Mouse (Mus musculus) layer of hippocampus, postnatal 36 days (tissue): ENCODE results near the gene Timmdc1. TPM values are rescaled to one million over a fixed set of nuclear protein-coding genes. Genes with fewer than 3 reads are reported as not detected.
A peak's percentile ranks its signal among the peaks of the same experiment; 100 is the strongest.
"Not testable (repeated sequence)": the region's sequence is repeated elsewhere in the genome, so short reads cannot be mapped to it uniquely, and the experiment has no call there.

Experiments used
- DNase-seq, 2 experiments: peaks; one replicate each; pipeline ENCODE4 v3.0.0; 2022
- total RNA-seq, 2 experiments: library from RNA; stranded (reverse); gene quantifications; 2 replicates each; pipeline ENCODE4 v1.2.3; 2021

Gene Timmdc1
- total RNA-seq, 2 experiments from 2014 or later = 30.8 to 35.8 TPM

DNA sequence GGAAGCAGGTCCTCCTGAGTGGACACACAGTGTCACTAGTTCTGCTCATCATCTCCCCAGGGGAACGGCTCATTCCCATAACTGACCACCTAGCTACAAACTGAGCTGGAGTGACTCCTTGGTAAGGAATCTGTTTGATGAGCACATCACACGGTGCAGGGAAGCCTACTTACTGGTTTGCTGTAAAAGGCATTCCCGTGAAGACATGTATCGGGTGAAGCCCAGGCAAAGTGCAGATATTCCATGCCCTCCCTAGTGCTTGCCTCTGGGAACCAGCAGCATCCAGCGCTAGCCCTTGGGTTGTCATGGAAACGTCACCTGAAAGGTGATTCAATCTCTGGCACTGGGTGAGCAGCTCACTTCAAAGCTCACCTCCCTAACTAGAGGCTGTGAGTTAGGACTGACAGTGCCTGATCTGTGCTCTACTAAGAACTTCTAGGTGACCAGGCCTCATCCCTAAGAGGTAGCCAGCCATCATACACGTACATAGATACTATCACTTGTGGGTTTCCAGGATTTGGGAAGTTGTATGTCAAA lies 25.8 kb downstream of the Timmdc1 start:
- no peak for DNase-seq

DNA sequence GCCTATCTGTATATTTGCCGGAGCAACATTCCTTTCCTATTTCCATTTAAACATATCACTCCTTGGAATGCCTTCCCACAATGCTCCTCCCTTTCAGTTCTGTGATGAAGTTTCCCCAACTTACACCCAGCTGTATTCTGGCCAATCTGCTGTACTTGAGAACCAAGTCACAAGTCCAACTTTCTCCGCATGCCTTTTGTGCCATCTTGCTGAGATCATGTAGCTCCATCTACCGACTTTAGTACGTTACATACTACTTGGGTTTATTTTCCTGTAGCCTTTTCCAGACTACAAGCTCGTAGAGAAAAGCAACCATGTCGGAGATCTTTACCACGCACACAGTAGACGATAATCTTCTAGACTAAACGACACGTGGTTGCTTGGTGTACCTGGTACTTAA lies 28.6 kb downstream of the Timmdc1 start:
- no peak for DNase-seq

DNA sequence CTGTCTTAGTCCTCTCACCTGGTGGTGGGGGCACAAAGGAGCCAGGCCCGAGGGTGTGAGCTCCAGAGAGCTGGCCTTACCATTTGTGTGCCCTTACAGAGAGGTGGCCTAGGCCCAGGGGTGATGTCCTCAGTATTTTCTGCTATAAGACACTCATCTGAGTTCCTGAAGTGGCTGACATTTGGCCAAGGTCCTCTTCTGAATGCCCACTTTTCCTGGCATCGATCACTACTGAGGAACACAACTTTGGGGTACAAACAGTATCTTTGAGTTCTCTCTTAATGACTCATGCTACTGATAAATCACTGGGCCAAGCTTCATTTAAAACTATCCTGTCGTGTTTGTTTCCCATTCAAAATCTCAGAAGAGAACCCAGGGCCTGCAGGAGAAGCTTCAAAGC lies 29.9 kb downstream of the Timmdc1 start:
- DNase-seq = no peak

DNA sequence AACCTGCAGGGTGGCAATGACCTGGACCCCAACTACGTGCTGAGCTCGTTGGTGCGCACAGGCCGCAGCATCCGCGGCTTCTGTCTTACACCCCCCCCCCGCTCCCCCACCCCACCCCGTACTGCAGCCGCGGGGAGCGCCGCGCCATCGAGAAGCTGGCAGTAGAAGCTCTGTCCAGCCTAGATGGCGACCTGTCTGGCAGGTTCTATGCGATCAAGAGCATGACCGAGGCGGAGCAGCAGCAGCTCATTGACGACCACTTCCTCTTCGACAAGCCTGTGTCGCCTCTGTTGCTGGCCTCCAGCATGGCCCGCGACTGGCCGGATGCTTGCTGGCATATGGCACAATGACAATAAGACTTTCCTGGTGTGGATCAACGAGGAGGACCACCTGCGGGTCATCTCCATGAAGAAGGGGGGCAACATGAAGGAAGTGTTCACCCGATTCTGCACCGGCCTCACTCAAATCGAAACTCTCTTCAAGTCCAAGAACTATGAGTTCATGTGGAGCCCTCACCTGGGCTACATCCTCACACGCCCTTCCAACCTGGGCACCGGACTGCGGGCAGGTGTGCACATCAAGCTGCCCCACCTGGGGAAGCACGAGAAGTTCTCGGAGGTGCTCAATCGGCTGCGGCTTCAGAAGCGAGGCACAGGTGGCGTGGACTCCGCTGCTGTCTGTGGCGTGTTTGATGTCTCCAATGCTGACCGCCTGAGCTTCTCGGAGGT lies 38.7 kb downstream of the Timmdc1 start:
- no peak for DNase-seq

DNA sequence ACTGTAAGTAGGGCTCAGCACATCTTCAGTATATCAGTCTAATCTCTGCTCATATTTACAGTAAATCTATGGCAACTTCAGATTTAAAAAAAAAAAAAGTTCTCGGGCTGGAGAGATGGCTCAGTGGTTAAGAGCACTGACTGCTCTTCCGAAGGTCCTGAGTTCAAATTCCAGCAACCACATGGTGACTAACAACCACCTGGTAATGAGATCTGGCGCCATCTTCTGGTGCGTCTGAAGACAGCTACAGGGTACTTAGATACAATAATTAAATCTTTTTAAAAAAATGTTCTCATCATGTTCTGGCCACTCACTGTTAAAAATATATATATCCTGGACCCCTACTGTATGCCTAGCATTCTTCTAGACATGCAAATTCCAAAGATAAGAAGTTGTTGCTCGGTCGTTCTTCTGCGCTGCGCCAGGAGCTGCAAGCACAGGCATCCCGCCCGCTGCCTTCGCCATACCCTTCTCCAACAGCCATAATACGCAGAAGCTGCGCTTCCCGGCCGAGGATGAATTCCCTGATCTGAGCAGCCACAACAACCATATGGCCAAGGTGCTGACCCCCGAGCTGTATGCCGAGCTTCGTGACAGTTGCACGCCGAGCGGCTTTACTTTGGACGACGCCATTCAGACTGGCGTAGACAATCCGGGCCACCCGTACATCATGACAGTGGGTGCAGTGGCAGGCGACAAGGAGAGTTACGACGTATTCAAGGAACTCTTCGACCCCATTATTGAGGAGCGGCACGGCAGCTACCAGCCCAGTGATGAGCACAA lies 39.5 kb downstream of the Timmdc1 start:
- DNase-seq = no peak

DNA sequence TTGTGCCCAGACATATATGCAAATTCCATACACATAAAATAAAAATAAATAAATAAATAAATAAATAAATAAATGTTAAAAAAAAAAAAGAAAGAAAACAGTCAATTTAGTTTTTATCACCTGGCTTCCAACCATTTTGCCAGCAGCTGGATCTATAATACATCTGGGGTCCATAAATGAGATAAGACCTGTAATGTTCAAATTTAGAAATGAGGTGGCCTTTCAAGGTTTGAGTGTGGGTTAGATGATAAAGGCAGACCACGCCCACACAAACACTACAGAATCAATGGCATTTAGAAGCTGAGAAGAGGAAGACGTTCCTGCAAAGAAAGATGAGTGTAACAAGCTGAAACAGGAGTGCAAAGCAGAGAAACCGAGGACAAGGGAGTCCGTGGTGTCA lies 41.1 kb downstream of the Timmdc1 start:
- DNase-seq = no peak

DNA sequence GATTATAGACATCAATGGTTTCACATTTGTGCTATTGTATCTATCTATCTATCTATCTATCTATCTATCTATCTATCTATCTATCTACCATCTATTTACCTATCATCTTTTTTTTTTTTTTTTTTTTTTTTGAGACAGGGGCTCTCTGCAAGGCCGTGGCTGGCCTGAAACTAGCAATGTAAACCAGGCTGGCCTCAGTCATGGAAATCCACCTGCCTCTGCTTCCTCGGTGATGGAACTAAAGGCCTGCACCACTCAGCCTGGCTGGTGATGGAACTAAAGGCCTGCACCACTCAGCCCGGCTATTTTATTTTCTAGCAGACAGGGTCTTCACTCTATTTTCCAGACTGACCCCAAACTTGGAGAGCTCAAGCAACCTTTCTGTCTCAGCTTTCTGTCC lies 44.2 kb downstream of the Timmdc1 start:
- DNase-seq = no peak

DNA sequence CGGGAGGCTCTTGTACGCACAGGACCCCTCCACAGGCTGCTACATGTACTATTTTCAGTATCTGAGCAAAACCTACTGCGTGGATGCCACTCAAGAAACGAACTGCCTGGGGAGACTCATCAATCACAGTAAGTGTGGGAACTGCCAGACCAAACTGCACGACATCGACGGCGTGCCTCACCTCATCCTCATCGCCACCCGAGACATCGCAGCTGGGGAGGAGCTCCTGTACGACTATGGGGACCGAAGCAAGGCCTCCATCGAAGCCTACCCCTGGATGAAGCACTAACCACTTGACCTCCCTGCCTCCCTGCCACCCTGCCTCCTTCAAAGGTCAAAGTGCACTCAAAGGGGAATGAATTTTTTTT lies 45.2 kb downstream of the Timmdc1 start:
- not testable (repeated sequence) for DNase-seq

DNA sequence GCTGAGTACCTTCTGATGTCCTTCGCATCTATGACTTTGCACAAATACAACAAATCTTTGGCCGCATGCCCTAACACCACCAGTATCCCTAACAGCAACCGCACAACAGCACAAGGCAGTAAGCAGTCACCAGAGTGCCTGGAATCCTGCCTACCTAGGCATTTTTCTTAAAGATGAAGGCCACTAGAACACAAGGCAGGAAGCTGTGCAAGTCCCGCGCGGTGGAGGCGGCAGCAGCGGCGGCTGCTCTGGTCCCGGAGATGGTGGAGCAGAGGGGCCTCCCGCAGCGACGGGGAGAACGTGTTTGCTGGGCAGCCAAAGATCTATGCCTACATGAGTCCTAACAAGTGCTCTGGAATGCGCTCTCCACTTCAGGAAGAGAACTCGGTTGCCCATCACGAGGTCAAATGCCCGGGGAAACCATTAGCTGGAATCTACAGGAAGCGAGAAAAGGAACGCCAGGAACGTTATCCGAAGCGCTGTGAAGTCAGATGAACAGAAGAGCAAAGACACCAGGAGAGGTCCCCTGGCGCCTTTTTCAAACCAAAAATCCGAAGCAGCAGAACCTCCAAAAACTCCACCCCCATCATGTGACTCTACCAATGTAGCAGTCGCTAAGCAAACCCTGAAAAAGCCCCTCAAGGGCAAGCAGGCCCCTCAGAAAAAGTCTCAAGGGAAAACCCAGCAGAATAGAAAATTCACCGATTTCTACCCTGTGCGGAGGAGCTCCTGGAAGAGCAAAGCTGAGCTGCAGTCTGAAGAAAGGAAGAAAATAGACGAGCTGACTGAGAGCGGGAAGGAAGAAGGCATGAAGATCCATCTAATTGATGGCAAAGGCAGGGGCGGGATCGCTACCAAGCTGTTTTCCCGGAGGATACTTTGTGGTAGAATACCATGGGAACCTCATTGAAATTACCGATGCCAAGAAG lies 45.9 kb downstream of the Timmdc1 start:
- DNase-seq = peak; percentile 18 to 36

DNA sequence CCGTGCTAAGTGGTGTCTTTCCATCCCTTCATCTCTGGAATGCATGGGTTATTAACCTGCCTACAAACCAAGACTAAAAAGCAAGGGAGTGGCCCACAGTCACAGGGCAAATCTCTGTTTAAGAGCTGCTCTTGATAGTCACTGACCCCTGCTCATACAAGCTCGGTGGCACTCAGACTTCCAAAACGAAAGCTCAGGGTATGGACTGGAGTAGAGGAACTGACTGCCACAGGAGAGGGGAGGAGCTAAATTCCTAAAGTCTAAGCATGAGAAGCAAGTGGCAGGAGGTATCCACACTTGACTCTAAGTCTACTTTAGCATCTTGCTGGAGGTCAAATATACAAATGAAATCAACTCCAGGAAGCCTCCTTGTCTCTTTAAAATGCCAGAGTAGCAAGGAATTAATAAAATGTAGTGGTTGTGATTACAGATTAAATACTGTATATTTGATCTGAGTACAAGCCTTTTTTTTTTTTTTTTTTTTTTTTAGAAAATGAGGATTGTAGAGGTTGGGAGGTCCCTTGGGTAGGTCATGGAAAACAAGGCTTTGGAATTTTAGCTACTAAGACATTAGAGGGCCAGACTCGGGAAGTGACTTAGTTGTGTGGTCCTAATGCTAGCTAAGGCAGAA lies 46.7 kb downstream of the Timmdc1 start:
- no peak for DNase-seq

DNA sequence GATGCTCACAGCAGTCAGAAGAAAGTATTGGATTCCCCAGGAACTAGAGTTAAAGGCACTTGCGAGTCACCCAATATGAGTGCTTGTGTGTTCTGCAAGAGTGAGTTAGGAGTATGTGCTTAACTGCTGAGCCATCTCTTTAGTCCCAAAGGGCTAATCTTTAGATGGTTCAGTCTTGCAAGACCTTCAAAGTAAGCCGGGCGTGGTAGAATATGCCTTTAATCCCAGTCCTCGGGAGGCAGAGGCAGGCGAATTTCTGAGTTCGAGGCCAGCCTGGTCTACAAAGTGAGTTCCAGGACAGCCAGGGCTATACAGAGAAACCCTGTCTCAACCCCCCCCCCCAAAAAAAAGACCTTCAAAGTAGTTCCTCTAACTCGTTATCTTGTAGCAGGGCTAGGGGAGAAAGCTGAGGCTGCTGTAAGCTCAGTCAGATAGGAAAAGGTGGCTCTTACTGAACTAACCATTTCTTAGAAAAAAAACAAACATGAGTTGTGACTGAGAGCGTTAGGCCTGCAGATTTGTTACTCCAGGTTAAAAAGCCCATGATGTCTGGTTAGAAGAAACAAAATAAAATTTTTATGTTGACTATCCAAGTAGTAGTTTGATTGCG lies 47.7 kb downstream of the Timmdc1 start:
- DNase-seq = no peak

DNA sequence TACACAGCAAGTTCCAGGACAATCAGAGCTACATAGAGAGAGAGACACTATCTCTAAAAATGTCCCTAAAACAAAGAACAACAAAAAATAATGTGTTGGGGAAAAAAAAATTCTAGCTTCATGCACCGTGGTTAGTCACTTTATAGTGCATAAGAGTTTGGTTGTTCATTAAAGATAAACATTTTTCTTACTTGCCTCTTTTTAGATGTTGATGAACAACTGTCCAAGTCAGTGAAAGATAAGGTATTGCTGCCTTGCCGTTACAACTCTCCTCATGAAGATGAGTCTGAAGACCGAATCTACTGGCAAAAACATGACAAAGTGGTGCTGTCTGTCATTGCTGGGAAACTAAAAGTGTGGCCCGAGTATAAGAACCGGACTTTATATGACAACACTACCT lies 48.8 kb downstream of the Timmdc1 start:
- DNase-seq = no peak

DNA sequence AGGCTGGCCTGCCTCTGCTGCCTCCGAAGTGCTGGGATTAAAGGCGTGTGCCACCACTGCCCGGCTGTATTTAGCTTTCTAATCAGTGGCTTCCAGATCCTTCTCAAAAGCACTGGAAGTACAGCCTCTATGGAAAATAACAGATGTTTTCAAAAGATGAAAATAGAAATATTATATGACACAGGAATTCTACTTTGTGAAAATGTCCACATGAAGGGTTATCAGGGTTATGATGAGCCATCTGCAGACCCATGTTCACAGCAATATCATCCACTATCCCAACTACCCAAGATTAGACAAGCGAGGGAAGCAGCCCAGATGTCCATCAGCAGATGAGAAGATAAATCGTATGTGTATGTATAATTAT lies 50.0 kb downstream of the Timmdc1 start:
- DNase-seq = no peak

DNA sequence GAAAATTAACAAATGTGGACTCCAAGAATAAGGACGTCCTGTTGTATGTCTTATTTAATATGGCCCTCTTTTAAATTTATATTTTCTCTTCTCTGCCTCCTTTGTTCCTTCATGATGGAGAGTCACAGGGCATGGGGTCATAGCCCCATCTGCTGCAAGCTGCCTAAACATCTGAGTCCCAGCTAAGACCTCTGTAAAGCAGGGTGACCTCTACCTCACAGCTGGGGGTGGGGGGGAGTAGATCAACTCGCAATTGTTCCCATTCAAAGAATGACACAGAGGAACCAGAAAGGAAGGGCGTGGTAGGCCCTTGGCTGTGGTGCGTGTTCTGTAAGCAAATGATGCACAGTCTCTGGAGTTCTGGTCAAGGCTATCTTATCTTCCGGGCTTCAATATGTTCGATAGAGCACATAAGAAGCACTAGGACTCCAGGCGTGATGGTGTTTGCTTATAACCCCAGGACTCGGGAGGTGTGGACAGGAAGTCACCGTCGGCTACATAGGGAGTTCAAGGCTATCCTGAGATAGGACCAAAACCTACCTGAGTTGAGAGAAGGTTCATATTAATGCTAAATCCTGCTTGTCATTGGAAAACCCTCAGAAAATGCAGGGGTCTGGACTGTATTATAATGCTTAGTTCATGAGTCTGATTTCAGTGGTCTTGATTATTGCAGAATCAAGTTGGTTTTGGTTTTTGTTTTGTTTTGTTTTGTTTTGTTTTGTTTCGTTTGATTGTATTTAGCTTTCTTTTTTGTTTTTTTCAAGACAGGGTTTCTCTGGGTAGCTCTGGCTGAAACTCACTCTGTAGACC lies 50.6 kb downstream of the Timmdc1 start:
- DNase-seq = no peak

DNA sequence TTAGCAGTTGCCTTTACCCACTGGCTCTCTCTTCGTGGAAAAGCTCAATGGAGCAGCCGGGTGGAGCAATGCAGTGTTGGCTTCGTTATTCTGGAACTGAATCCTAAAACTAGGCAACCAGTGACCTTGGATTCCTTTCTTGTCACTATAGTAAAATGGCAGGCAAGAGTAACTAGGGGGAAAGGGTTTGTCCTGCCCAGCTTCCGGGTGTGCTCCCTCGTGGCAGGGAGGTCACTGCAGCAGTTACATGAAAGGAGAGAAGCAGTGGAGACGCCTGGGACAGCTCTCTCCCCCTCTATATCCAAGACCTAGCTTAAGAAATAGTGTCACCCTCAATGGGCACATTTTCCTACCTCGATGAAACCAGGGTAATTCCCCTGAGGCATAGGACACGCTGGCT lies 53.0 kb downstream of the Timmdc1 start:
- DNase-seq = no peak

DNA sequence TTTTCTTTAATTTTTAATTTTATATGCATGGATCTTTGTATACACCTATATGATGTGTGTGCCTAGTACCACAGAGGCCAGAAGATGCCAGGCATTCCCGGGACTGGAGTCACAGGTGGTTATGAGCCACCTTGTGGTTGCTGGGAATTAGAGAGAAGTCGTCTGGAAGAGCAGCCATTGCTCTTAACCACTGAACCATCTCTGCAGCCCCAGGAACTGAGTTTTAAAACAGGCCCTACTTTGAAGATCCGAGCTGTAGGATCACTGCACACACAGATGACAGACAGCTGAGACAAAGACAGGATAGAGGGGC lies 53.8 kb downstream of the Timmdc1 start:
- no peak for DNase-seq

DNA sequence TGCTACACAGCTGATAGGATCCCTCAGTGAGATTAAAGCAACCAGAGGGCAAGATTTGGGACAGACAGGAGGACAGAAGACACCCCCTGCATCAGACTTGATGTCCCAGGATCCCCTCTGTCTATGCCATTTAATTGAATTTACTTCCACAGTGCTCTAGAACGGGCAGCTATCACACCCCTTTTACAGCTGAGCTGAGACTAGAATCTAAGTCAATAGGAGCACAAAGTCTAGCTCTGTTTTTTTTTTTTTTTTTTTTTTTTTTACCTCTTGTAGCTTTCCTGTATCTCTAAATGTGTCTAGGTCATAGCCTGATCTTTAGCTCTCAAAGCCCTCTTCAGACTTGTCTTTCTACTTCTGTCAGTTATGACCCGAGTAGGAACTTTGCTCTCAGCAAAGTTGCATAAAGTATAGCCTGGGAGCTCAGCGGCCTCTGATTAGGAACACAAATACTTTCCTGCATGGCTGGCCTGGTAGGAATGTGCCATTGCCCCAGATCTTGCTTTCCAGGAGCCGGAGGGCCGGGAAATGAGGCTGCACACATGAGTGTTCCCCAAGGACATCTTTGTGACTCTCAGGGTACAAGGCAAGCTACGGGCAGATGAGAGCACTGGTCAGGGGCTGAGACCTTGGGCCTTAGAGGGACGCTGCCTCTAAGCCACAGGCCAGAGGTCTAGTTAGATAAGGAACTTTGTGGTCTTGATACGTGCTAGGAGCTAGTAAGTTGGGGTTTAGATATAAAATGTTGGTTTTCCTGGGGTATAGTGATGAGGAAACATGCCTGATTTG lies 54.4 kb downstream of the Timmdc1 start:
- DNase-seq = no peak

DNA sequence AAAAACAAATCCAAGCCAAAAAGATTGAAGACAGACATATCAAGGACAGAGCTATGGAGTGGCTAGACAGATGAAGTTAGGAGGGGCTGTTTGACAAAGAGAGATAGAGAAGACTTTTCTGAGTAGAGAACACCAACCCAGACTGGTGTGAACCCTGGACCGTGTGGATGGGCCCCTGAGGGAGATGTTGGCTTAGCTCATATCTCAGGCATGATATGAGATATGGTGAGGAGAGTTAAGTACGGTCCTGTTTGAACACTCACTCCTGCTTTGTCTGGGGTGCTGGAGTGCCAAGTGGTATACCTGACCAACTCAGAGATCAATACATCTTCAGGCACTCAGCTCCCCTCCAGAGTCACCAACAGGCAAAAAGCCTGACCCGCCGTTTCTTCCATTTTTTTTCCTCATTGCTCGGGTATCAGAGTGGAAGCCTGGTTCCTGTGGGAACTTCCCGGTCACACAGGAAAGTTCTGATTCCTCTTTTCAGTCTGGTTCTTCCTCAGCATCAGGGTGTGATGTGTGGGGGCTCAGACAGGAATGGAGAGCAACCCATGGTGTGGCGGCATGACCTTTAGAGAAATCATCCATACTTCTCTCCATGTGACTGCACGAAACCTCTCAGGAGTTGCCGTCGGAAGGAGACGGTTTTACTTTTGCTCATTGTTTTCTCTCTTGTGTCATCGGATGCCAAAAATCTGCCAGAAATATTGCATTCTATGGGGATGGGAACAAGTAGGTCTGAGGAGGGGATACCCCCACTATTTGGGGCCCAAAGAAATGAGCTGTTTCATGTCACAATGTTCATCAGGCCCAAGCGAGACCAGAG lies 55.2 kb downstream of the Timmdc1 start:
- no peak for DNase-seq

DNA sequence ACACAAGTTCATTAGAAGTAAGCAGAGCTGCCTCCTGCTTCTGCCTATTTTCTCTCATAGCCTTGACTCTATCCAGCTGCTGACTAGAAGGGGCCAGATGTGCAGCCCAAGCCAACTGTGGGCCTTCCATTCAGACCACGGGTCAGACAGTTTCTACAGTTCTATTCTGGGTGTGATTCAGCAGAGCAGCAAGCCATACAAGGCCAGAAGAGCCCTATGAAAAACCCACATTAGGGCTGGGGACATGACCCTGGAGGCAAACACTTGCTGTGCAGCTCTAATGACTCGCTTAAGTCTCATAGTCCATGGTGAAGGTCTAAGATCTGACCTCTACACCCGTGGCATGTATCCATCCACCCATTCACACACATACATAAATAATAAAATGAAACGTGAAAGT lies 56.4 kb downstream of the Timmdc1 start:
- no peak for DNase-seq

DNA sequence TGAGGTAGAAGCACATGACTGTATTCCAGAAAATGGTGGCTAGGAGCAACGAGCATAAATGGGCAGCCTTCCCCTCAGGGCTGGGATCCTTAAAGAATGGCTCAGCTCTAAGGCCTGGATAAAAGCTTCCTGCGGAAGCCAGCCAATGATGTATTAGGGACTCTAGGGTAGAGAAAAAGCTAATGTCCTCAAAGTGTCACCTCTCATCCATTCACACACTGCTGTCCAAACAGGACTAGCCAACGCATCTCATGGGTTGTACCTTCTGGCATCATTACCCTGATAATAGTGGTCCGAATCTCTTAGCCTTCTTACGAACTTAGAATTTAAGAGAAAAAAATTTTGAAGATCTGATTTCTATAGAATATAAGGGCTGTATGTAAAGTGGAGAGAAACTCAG lies 59.2 kb downstream of the Timmdc1 start:
- DNase-seq = no peak
